In the genomic region with DNA sequence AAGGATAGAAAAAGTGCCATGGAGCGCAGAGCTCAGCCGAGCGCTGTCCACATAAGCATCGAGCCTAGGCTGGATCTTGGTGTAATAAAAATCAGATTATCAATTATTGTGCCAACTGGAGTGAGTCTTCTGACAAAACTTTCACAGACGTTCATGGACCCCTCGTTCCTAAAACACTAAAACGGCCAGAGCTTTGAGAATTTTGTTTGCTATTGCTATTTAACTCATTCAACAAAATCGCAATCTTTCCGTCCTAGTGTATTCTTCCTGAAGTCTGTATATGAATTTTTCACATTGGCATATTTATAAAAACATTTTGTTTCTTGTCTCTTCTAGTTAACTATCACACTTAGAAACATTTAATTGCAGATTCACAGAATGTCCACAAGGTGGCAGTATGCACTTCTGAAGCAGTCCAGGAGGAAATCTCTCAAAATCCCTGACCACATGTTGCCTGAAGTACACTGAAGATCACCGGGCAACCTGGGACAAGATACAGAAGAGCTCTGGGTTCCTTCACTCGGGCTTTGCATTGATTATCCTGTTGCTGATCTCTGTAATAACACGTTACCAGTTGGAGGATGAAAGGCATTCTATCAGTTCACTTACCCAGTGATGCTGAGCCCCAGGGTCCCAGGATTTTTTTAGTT, we compare ENCODE assay signal across 8 mouse cellular contexts. TPM values are rescaled to one million over a fixed set of nuclear protein-coding genes. Genes with fewer than 3 reads are reported as not detected.
A peak's percentile ranks its signal among the peaks of the same experiment; 100 is the strongest.
DNase-seq lines count a peak whose midpoint lies in the region; ATAC-seq and TF ChIP-seq lines count a peak whose summit lies in the region.

No protein-coding gene starts in this region.

- no peak for TF ChIP-seq EP300 in MEL (IDR thresholded peaks at IDR 0.05; ENCODE audit: low read depth in 1 of 2, low read length in 2 of 2)
- no peak for TF ChIP-seq EP300 in stomach, postnatal 0 days (optimal IDR thresholded peaks at IDR 0.05)

- no peak overlapping the region for H3K4me2 ChIP-seq in hindbrain, embryonic 15.5 days
- H3K4me2 ChIP-seq in stomach, postnatal 0 days (replicated peaks; ENCODE audit: low read depth): no peak overlapping the region

- no peaks in the 10 kb centered on the region for H3K79me2 ChIP-seq in MEL (ENCODE audit: control insufficient read depth, insufficient read depth, low read length, poor library complexity)

- TF ChIP-seq CTCF in MEL (IDR thresholded peaks at IDR 0.05 in 2 of 3, conservative IDR thresholded peaks at IDR 0.05 in 1 of 3; ENCODE audit: control insufficient read depth in 1 of 3, insufficient read depth in 1 of 3, low read depth in 2 of 3, low read length in 3 of 3, poor library complexity in 1 of 3, severe bottlenecking in 1 of 3): peak; percentile 37 to 82 (median 70)
- TF ChIP-seq CTCF in stomach, postnatal 0 days (IDR thresholded peaks at IDR 0.05; ENCODE audit: low read depth): peak; percentile 94

- ATAC-seq in hindbrain, embryonic 15.5 days (ENCODE audit: low FRiP score, low read depth): 0 out of 2 replicates have a peak, but pooled peaks have one; percentile 47
- ATAC-seq in stomach, postnatal 0 days (ENCODE audit: low FRiP score, low TSS enrichment): no peak

- 26% methylated on average over 12 of the region's 12 CpGs for WGBS in hindbrain, embryonic 15.5 days
- 23% methylated on average over 12 of the region's 12 CpGs for WGBS in stomach, postnatal 0 days

- H3K27me3 ChIP-seq in MEL (ENCODE audit: control insufficient read depth in 1 of 2, insufficient read depth in 2 of 2, low read length in 2 of 2): peaks cover under 1 to 3% of the 10 kb centered on the region in 2 experiments; a peak in 3 of 4 replicates
- H3K27me3 ChIP-seq in hindbrain, embryonic 15.5 days: no peaks in the 10 kb centered on the region
- H3K27me3 ChIP-seq in stomach, postnatal 0 days (ENCODE audit: control insufficient read depth, insufficient read depth, low read length): no peaks in the 10 kb centered on the region; the same call in 1 of the 2 replicates

- DNase-seq in kidney, adult 18-20 months: peak; percentile 6
- DNase-seq in kidney, postnatal 25 days: no peak
- DNase-seq in MEL (ENCODE audit: low read depth, low spot score): peak; percentile 60
- DNase-seq in embryo, embryonic 10.5 days (ENCODE audit: low spot score): peak; percentile 78
- DNase-seq in lung, postnatal 36 days: peak; percentile 25
- no peak for DNase-seq in stomach, postnatal 0 days (ENCODE audit: low spot score)
- DNase-seq in right cerebral cortex, postnatal 14 days: no peak

- no peak overlapping the region for H3K9ac ChIP-seq in MEL (ENCODE audit: control insufficient read depth, low read depth, low read length, poor library complexity, severe bottlenecking)
- H3K9ac ChIP-seq in hindbrain, embryonic 15.5 days: no peak overlapping the region
- H3K9ac ChIP-seq in stomach, postnatal 0 days (ENCODE audit: low read length): no peak overlapping the region

- no peak overlapping the region for H3K27ac ChIP-seq in MEL (ENCODE audit: control insufficient read depth, low read depth, low read length)
- no peak overlapping the region for H3K27ac ChIP-seq in hindbrain, embryonic 15.5 days (replicated peaks)
- H3K27ac ChIP-seq in stomach, postnatal 0 days (replicated peaks): no peak overlapping the region

- no peaks in the 10 kb centered on the region for H3K4me1 ChIP-seq in MEL (ENCODE audit: control insufficient read depth in 1 of 2, insufficient read depth in 2 of 2, low read length in 2 of 2)
- no peaks in the 10 kb centered on the region for H3K4me1 ChIP-seq in hindbrain, embryonic 15.5 days (replicated peaks)
- H3K4me1 ChIP-seq in stomach, postnatal 0 days (replicated peaks; ENCODE audit: control insufficient read depth, insufficient read depth): no peaks in the 10 kb centered on the region

- H3K9me3 ChIP-seq in MEL (replicated peaks; ENCODE audit: insufficient read depth, low read length): no peaks in the 10 kb centered on the region
- no peaks in the 10 kb centered on the region for H3K9me3 ChIP-seq in hindbrain, embryonic 15.5 days
- no peaks in the 10 kb centered on the region for H3K9me3 ChIP-seq in stomach, postnatal 0 days (ENCODE audit: control insufficient read depth, low read length)

- no peaks in the 10 kb centered on the region for H3K36me3 ChIP-seq in MEL (ENCODE audit: control insufficient read depth in 1 of 2, insufficient read depth in 2 of 2, low read length in 2 of 2)
- no peaks in the 10 kb centered on the region for H3K36me3 ChIP-seq in hindbrain, embryonic 15.5 days
- no peaks in the 10 kb centered on the region for H3K36me3 ChIP-seq in stomach, postnatal 0 days (ENCODE audit: control insufficient read depth, insufficient read depth, low read length)

- TF ChIP-seq POLR2A in MEL (IDR thresholded peaks at IDR 0.05; ENCODE audit: control insufficient read depth in 1 of 2, insufficient read depth in 1 of 2, low read depth in 1 of 2, low read length in 2 of 2, poor library complexity in 1 of 2): no peak

- peak; percentile 85 for TF ChIP-seq RAD21 in MEL (IDR thresholded peaks at IDR 0.05; ENCODE audit: low read depth, low read length)

- H3K4me3 ChIP-seq in MEL (ENCODE audit: control insufficient read depth in 1 of 2, insufficient read depth in 1 of 2, low read depth in 2 of 2, low read length in 2 of 2): no peak overlapping the region
- H3K4me3 ChIP-seq in hindbrain, embryonic 15.5 days: no peak overlapping the region
- H3K4me3 ChIP-seq in stomach, postnatal 0 days (ENCODE audit: low read depth, low read length): no peak overlapping the region

TF ChIP-seq in MEL, 35 proteins besides CTCF, POLR2A, EP300 and RAD21:
- TF ChIP-seq ZMIZ1 (IDR thresholded peaks at IDR 0.05; ENCODE audit: low read depth, low read length): no peak
- TF ChIP-seq SMC3 (IDR thresholded peaks at IDR 0.05; ENCODE audit: low read depth, low read length): peak; percentile 89
- peak; percentile 69 for TF ChIP-seq ZC3H11A (IDR thresholded peaks at IDR 0.05; ENCODE audit: low read depth, low read length)

RNA-seq across cellular contexts. Expression of a gene that starts 1.1 kb away (rescaled TPM):
- total RNA-seq in MEL (2012; rRNA removed): not detected in 2 replicates
- not detected for polyA plus RNA-seq in MEL (2012; ENCODE audit: insufficient read depth in 1 of 2, insufficient read length in 2 of 2, low read depth in 1 of 2, low replicate concordance in 2 of 2, missing spikeins in 1 of 2)
- 0.13 and 0.14 TPM in 2 replicates for polyA plus RNA-seq in hindbrain, embryonic 15.5 days (2015; fragmentation: Nextera tagmentation; extraction: Ambion mirVana)
- not detected in 2 replicates for polyA plus RNA-seq in stomach, postnatal 0 days (2015; fragmentation: Nextera tagmentation; extraction: Ambion mirVana)

Comparison
In these comparisons a context has a peak if more than half of its experiments do, and no peak if none do; other contexts are left out.
1. DNase-seq: peak in kidney, adult 18-20 months (single experiment), MEL (single experiment), embryo, embryonic 10.5 days (single experiment) and lung, postnatal 36 days (single experiment); none in kidney, postnatal 25 days (0 of 2), stomach, postnatal 0 days (single experiment) and right cerebral cortex, postnatal 14 days (single experiment).